Mouse (Mus musculus) lung, embryonic 16.5 days (tissue): ENCODE measurements at regions not wholly inside any gene's neighbourhood (a gene's known extent, or its start where the extent isn't known, plus 50 kb on each side); places are given as distances from the start of the nearest gene placed in this dataset.

Source experiments
- ATAC-seq: fragments of 200-750 bp; cut with Nextera tagmentation; 2 replicates; pipeline ENCODE4 v1.8.0; 2017; ENCODE audit warnings: low read depth, mild to moderate bottlenecking, moderate library complexity
- H3K27ac ChIP-seq: fragments of 300-500 bp; sonication (generic); 2 replicates; pipeline ENCODE4 v1.5.1; 2014; ENCODE audit warnings: mild to moderate bottlenecking, control low read depth, low read length
- H3K27me3 ChIP-seq: fragments of 300-500 bp; sonication (generic); 2 replicates; pipeline ENCODE4 v1.6.1; 2014; ENCODE audit warnings: low read depth, low read length, mixed read lengths; ENCODE audit not compliant: control insufficient read depth, insufficient read depth
- H3K36me3 ChIP-seq: fragments of 300-500 bp; sonication (generic); 2 replicates; pipeline ENCODE4 v1.6.1; 2014; ENCODE audit warnings: low read length; ENCODE audit not compliant: control insufficient read depth, insufficient read depth
- H3K4me1 ChIP-seq: fragments of 300-500 bp; sonication (generic); replicated peaks from 2 replicates; pipeline ENCODE4 v1.6.1; 2014; ENCODE audit warnings: low read length, mixed read lengths; ENCODE audit not compliant: control insufficient read depth, insufficient read depth
- H3K4me2 ChIP-seq: fragments of 300-500 bp; sonication (generic); 2 replicates; pipeline ENCODE4 v1.6.1; 2014; ENCODE audit warnings: low read depth, low read length, control low read depth
- H3K4me3 ChIP-seq: fragments of 300-500 bp; sonication (generic); 2 replicates; pipeline ENCODE4 v1.5.1; 2014; ENCODE audit warnings: mild to moderate bottlenecking, low read length, control low read depth
- H3K9ac ChIP-seq: fragments of 300-500 bp; sonication (generic); 2 replicates; pipeline ENCODE4 v1.6.1; 2014; ENCODE audit warnings: low read length, control low read depth
- H3K9me3 ChIP-seq: fragments of 300-500 bp; sonication (generic); 2 replicates; pipeline ENCODE4 v1.6.1; 2016; ENCODE audit warnings: low read length; ENCODE audit not compliant: control insufficient read depth
- WGBS: fragments of 180-500 bp; shearing (Covaris S2); extraction: QIAGEN DNeasy Blood & Tissue Kit; methylation state at CpG from one replicate; pipeline ENCODE4 v1.1.7; 2014; 5-methylcytosine and 5-hydroxymethylcytosine counted together

- Histone ChIP-seq H3K27me3 (no peaks in the 10 kb centered on the region), H3K9me3 (no peaks in the 10 kb centered on the region), H3K9ac (no peak overlapping the region), H3K36me3 (no peaks in the 10 kb centered on the region), H3K4me1 (no peaks in the 10 kb centered on the region), H3K27ac (no peak overlapping the region), H3K4me3 (no peak overlapping the region), H3K4me2 (no peak overlapping the region)
- ATAC-seq, result no peak
- 57% methylated on average over 5 of the region's 5 CpGs for WGBS
These were observed 469.2 kb downstream of the Epha7 start for GRCm38 (mm10) chr4:29282169-29282568.

DNA sequence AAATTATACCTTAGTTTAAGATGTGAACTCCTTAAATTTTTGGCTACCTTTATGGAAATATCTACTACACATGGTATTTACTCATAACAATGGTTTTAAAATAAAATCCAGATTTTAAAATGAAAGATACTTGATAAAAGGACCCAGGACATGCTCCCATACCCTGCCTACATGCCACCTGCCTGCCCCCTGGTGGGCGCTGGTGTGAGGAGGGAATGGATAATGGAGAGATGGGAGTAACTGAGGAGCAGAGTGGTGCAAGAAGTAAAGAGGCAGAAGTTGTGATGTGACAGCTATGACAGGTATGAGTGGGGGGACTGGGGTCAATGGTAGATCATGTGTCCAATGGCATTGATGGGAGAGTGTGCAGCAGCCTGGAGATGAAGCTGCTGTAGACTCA is 488.4 kb downstream of the Epha7 start:
- H3K4me1 ChIP-seq, result no peaks in the 10 kb centered on the region
- WGBS, result 23% methylated on average over 1 of the region's 1 CpGs
- H3K27me3 ChIP-seq, result no peaks in the 10 kb centered on the region
- no peak overlapping the region for H3K9ac ChIP-seq
- no peaks in the 10 kb centered on the region for H3K9me3 ChIP-seq
- no peak overlapping the region for H3K4me3 ChIP-seq
- no peak overlapping the region for H3K4me2 ChIP-seq
- ATAC-seq, result no peak
- H3K27ac ChIP-seq, result no peak overlapping the region
- H3K36me3 ChIP-seq, result no peaks in the 10 kb centered on the region

DNA sequence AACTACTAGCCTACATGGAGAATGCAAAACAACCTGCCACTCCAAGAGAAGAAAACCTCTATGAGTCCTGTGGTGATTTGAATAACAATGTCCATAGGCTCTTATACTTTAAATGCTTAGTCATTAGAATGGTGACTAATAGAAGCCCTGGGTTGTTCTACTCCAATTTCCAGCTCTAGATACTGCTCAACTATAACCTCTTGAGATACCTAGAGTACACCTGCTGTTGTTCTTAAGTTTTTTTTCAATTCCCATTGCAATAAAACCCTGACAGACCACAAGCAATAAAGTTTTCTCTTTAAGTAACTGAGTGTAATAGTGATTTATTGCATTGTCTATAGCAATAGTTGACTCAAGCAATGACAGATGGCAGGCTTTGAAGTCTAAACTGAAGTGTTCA is 491.0 kb downstream of the Epha7 start:
- Histone ChIP-seq H3K4me3 (no peak overlapping the region), H3K4me1 (no peaks in the 10 kb centered on the region), H3K4me2 (no peak overlapping the region), H3K36me3 (no peaks in the 10 kb centered on the region), H3K27ac (no peak overlapping the region), H3K9me3 (no peaks in the 10 kb centered on the region), H3K9ac (no peak overlapping the region), H3K27me3 (no peaks in the 10 kb centered on the region)
- ATAC-seq, result no peak

DNA sequence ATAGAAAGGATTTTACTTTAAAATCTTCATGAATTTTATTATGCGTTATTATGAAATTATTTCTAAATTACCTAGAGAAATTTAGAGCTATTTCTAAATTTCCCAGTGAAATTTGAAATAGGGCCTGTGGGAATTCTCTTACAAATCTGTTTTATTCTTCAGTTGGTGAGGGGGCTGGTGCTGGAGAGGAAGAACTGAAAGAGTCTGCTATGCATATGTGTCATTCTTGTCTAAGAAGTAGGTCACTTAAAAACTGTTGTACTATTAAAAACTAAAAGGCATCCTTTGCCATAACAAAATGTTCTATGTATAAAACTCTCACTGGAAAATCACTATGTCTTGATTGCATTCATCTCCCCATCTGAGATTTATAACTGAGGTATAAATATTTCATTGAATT is 494.3 kb downstream of the Epha7 start:
- H3K27me3 ChIP-seq, result no peaks in the 10 kb centered on the region
- no peaks in the 10 kb centered on the region for H3K36me3 ChIP-seq
- H3K9me3 ChIP-seq, result no peaks in the 10 kb centered on the region
- no peak overlapping the region for H3K27ac ChIP-seq
- no peak for ATAC-seq
- H3K4me3 ChIP-seq, result no peak overlapping the region
- no peak overlapping the region for H3K9ac ChIP-seq
- no peak overlapping the region for H3K4me2 ChIP-seq
- 96% methylated on average over 1 of the region's 1 CpGs for WGBS
- H3K4me1 ChIP-seq, result no peaks in the 10 kb centered on the region

- Histone ChIP-seq H3K4me2 (no peak overlapping the region), H3K9me3 (no peaks in the 10 kb centered on the region), H3K4me1 (no peaks in the 10 kb centered on the region), H3K27ac (no peak overlapping the region), H3K4me3 (no peak overlapping the region), H3K9ac (no peak overlapping the region), H3K36me3 (no peaks in the 10 kb centered on the region), H3K27me3 (no peaks in the 10 kb centered on the region)
- no peak for ATAC-seq
- 81% methylated on average over 6 of the region's 6 CpGs for WGBS
These were observed 511.0 kb downstream of the Epha7 start for GRCm38 (mm10) chr4:29323921-29324320.

GRCm38 (mm10) chr4:29329145-29329544 is 516.2 kb downstream of the Epha7 start:
- ATAC-seq, result no peak
- no peak overlapping the region for H3K27ac ChIP-seq
- H3K4me3 ChIP-seq, result no peak overlapping the region
- WGBS, result 37% methylated on average over 2 of the region's 2 CpGs
- H3K9me3 ChIP-seq, result no peaks in the 10 kb centered on the region
- H3K4me1 ChIP-seq, result no peaks in the 10 kb centered on the region
- H3K27me3 ChIP-seq, result no peaks in the 10 kb centered on the region
- H3K36me3 ChIP-seq, result no peaks in the 10 kb centered on the region
- no peak overlapping the region for H3K4me2 ChIP-seq
- H3K9ac ChIP-seq, result no peak overlapping the region

GRCm38 (mm10) chr4:29331747-29332146 is 518.8 kb downstream of the Epha7 start:
- WGBS, result 37% methylated on average over 2 of the region's 2 CpGs

GRCm38 (mm10) chr4:29337245-29337644 is 524.3 kb downstream of the Epha7 start:
- ATAC-seq, result no peak
- WGBS, result 90% methylated on average over 10 of the region's 10 CpGs
- Histone ChIP-seq H3K4me2 (no peak overlapping the region), H3K27ac (no peak overlapping the region), H3K9me3 (no peaks in the 10 kb centered on the region), H3K36me3 (no peaks in the 10 kb centered on the region), H3K27me3 (no peaks in the 10 kb centered on the region), H3K9ac (no peak overlapping the region), H3K4me1 (no peaks in the 10 kb centered on the region), H3K4me3 (no peak overlapping the region)

More at GRCm38 (mm10) chr4:29331747-29332146, 518.8 kb downstream of the Epha7 start:
- ATAC-seq, result no peak
- H3K9ac ChIP-seq, result no peak overlapping the region
- H3K27ac ChIP-seq, result no peak overlapping the region
- no peak overlapping the region for H3K4me2 ChIP-seq
- H3K4me1 ChIP-seq, result no peaks in the 10 kb centered on the region
- H3K4me3 ChIP-seq, result no peak overlapping the region
- H3K9me3 ChIP-seq, result no peaks in the 10 kb centered on the region
- H3K36me3 ChIP-seq, result no peaks in the 10 kb centered on the region
- H3K27me3 ChIP-seq, result no peaks in the 10 kb centered on the region

DNA sequence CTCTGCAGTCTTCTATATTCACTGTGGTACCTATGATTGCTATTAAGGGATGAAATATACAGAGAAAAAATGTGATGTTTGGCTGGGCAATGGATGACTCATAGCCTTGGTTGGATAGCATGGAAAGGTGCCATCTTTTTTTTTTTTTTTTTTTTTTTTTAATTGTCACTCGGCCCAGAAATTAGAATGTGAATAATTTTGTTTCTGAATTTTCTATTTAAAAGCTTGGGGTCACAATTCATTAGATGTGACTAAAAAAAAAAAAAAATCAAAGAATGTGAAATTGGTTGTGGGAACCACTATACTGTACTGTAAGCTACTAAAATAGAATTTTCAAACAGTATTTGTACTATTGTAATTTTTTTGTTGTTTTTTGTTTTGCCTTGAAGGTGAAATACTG is 549.3 kb downstream of the Epha7 start:
- H3K4me1 ChIP-seq, result no peaks in the 10 kb centered on the region
- H3K4me3 ChIP-seq, result no peak overlapping the region
- ATAC-seq, result no peak

DNA sequence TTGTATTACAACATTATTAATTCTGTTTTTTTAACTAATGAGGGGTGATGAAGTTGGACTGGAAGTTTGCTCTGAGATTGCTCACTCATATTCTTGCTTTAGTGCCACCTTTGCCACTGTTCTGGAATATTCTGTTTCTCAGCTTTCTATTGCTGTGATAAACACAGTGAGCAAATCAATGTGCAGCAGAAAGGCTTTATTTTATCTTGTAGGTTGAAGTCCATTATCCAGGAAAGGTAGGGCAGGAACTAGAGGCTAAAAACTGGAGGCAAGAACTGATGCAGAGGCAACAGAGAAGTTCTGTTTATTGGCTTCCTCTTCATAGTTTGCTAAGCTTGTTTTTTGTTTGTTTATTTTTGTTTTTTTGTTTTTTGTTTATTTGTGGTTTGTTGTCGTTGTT is 576.4 kb downstream of the Epha7 start:
- Histone ChIP-seq H3K4me1 (no peaks in the 10 kb centered on the region), H3K4me3 (no peak overlapping the region), H3K9me3 (no peaks in the 10 kb centered on the region), H3K27ac (no peak overlapping the region), H3K9ac (no peak overlapping the region), H3K27me3 (no peaks in the 10 kb centered on the region), H3K36me3 (no peaks in the 10 kb centered on the region), H3K4me2 (no peak overlapping the region)
- no peak for ATAC-seq
- 89% methylated on average over 1 of the region's 1 CpGs for WGBS

More for the DNA sequence above, 549.3 kb downstream of the Epha7 start:
- Histone ChIP-seq H3K9ac (no peak overlapping the region), H3K4me2 (no peak overlapping the region), H3K9me3 (no peaks in the 10 kb centered on the region), H3K27me3 (no peaks in the 10 kb centered on the region), H3K27ac (no peak overlapping the region), H3K36me3 (no peaks in the 10 kb centered on the region)
- 80% methylated on average over 1 of the region's 1 CpGs for WGBS
